Mouse (Mus musculus): ENCODE results near the gene Qsox2.

GRCm38 (mm10) chr2:26234253-26234652 is 3.1 kb downstream of the Qsox2 start:
- TF ChIP-seq CTCF (IDR thresholded peaks at IDR 0.05; ENCODE audit: low read depth) (no peak), EP300 (IDR thresholded peaks at IDR 0.05; ENCODE audit: low read depth) (no peak)

All from heart, postnatal 0 days (tissue).